Mouse (Mus musculus) urinary bladder, postnatal 36 days (tissue): ENCODE measurements around the gene Olfr142.
"Not testable (repeated sequence)": the region's sequence is repeated elsewhere in the genome, so short reads cannot be mapped to it uniquely, and the experiment has no call there.

Experiments
- DNase-seq, 2 experiments: peaks; one replicate each; pipeline ENCODE4 v3.0.0; 2022; ENCODE audit warnings: low spot score in 2 of 2, mixed read lengths in 1 of 2

Gene Olfr142

GRCm38 (mm10) chr2:90257492-90257891 is at the start of gene Olfr142:
Gene Olfr142 (minus strand): TSS chr2:90257592.
- DNase-seq = no peak

DNA sequence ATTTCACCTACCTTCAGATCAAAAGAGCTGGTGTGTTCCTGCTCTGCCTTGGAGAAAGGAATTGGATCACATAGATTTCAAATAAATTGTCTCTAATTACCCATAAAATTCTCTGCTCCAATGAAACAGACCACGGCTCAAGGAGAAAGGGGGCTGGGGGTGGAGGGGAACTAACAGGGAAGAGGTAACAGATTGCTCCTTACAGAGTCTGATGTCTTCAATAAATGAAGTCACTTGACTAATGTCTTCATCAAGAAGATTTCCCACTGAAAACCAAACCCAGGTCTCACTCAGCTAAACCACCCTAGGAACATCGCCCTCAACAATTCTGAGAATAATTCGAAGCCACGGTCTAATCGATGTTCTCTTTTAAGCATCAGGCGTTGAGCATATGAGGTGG is 35.3 kb upstream of the Olfr142 start, which contains the start of gene Olfr1272:
Gene Olfr1272 (minus strand): TSS at position 101 of the 400 bp plus-strand sequence.
- DNase-seq = no peak

- no peak for DNase-seq
These were observed 13.5 kb upstream of the Olfr142 start, which contains the start of gene Olfr1271 for GRCm38 (mm10) chr2:90270932-90271331. Gene Olfr1271 (minus strand): TSS chr2:90271032.

DNA sequence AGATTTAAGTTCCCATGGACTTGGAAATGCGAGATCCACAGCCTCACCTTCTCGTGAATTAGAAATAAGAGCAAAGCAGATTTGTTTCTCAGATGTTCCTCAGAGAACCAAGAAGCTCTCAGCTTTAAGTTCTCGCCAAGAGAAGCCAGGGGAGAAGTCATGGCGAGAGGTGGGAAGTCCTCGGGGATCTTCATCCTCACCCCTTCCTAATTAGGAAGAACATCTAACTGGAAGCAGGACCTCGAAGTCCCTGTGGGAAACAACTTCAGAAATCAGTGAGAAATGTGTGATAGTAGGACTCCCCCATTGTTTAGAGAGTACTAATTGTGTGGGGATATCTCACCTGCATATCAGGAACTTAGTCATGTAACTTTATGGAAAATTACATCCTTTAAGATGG is 33.0 kb downstream of the Olfr142 start, which contains the start of gene Olfr1506:
Gene Olfr1506 (minus strand): TSS at position 101 of the 400 bp plus-strand sequence.
- not testable (repeated sequence) for DNase-seq
